Mouse (Mus musculus) ES-E14 (cell line): ENCODE measurements around the gene Dync1li1. TPM values are rescaled to one million over a fixed set of nuclear protein-coding genes. Genes with fewer than 3 reads are reported as not detected.

Source experiments
- DNase-seq: peaks from one replicate; pipeline ENCODE4 v3.0.0-alpha.2; 2013; ENCODE audit warnings: low read depth, low spot score
- H3K27ac ChIP-seq: 2 replicates; pipeline ENCODE4 v1.5.1; 2012; ENCODE audit warnings: low read depth, mild to moderate bottlenecking, low read length, moderate library complexity, mixed read lengths; ENCODE audit not compliant: poor library complexity, insufficient read depth, severe bottlenecking
- H3K36me3 ChIP-seq: 2 replicates; pipeline ENCODE4 v1.6.1; 2012; ENCODE audit warnings: mild to moderate bottlenecking, low read length, moderate library complexity, mixed read lengths; ENCODE audit not compliant: control insufficient read depth, poor library complexity, insufficient read depth, severe bottlenecking
- H3K4me1 ChIP-seq, 2 experiments: fragments of 150-350 bp in 1 of 2; sonication (generic) in 1 of 2; 2 replicates each; pipeline ENCODE4 v1.6.1; 2012; ENCODE audit warnings: low read length in 2 of 2, mild to moderate bottlenecking in 1 of 2, mixed read lengths in 1 of 2; ENCODE audit not compliant: control insufficient read depth in 2 of 2, insufficient read depth in 2 of 2, poor library complexity in 1 of 2
- H3K4me3 ChIP-seq, 2 experiments: fragments of 150-350 bp in 1 of 2; sonication (generic) in 1 of 2; 2 replicates each; pipeline ENCODE4 v1.5.1; 2012; ENCODE audit warnings: low read length in 2 of 2, low read depth in 1 of 2, mild to moderate bottlenecking in 1 of 2, mixed read lengths in 1 of 2; ENCODE audit not compliant: insufficient read depth in 1 of 2, poor library complexity in 1 of 2, severe bottlenecking in 1 of 2
- H3K9ac ChIP-seq: 2 replicates; pipeline ENCODE4 v1.6.1; 2012; ENCODE audit warnings: low read depth, mild to moderate bottlenecking, low read length, mixed read lengths; ENCODE audit not compliant: poor library complexity, insufficient read depth, severe bottlenecking
- H3K9me3 ChIP-seq: fragments of 150-350 bp; sonication (generic); 2 replicates; pipeline ENCODE4 v1.6.1; 2012; ENCODE audit warnings: low read depth, mild to moderate bottlenecking, low read length; ENCODE audit not compliant: control insufficient read depth, insufficient read depth
- CHD2 ChIP-seq: IDR thresholded peaks from 2 replicates; pipeline ENCODE4 v1.6.1; 2014; ENCODE audit warnings: mild to moderate bottlenecking, low read depth, low read length, inconsistent platforms
- HCFC1 ChIP-seq: IDR thresholded peaks from 2 replicates; pipeline ENCODE4 v1.6.1; 2012; ENCODE audit warnings: low read length, inconsistent platforms, borderline replicate concordance; ENCODE audit not compliant: insufficient read depth
- MAFK ChIP-seq: IDR thresholded peaks from 2 replicates; pipeline ENCODE4 v1.6.1; 2014; ENCODE audit warnings: mild to moderate bottlenecking, low read depth, low read length, inconsistent platforms; ENCODE audit not compliant: insufficient read depth
- ZC3H11A ChIP-seq: IDR thresholded peaks from 2 replicates; pipeline ENCODE4 v1.6.1; 2012; ENCODE audit warnings: low read depth, mild to moderate bottlenecking, inconsistent platforms, low read length, borderline replicate concordance
- ZNF384 ChIP-seq: IDR thresholded peaks from 2 replicates; pipeline ENCODE4 v1.6.1; 2012; ENCODE audit warnings: low read depth, low read length, inconsistent platforms
- in situ Hi-C, 2 experiments: fragments of 600-800 bp; cut with MboI; formaldehyde crosslinking; loops; one replicate each; pipeline ENCODE4 v1.15.1; 2025; ENCODE audit warnings: low sequenced_read_pairs in 2 of 2, inconsistent platforms in 1 of 2; ENCODE audit not compliant: unreplicated experiment in 2 of 2
- total RNA-seq: library from RNA; depleted of rRNA; stranded (reverse); fragments of 300-350 nt; gene quantifications from 2 replicates; pipeline ENCODE4 v1.2.3, GENCODE M21; 2012

Gene Dync1li1
- total RNA-seq, 1 experiment: 63.8 TPM

DNA sequence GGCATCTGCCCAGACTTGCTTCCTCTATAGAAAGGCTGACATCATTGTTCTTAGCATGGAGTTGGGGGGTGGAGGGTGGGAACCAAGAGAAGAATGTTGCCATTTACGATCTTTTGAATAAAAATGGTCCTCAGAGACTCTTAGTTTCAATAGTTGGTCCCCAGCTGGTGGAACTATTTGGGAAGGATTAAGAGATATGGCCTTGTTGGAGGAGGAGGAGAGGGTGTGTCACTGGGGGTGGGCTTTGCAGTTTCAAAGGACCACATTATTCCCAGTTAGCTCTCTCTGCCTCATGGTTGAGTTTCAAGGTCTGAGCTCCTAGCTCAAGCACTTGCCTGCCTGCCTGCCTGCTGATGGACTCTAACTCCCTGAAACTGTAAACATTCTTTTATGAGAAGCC is 16.6 kb upstream of the Dync1li1 start:
- TF ChIP-seq ZNF384: no peak
- TF ChIP-seq HCFC1: no peak
- TF ChIP-seq MAFK: no peak
- TF ChIP-seq CHD2: no peak
- TF ChIP-seq ZC3H11A: no peak
- in situ Hi-C loops: no loop called here
- Histone ChIP-seq H3K4me3 (no peak overlapping the region), H3K9me3 (no peaks in the 10 kb centered on the region), H3K9ac (no peak overlapping the region), H3K36me3 (no peaks in the 10 kb centered on the region), H3K4me1 (peaks cover 3 to 20% of the 10 kb centered on the region in 2 experiments; a peak in 3 of 4 replicates), H3K27ac (no peak overlapping the region)
- DNase-seq: no peak

DNA sequence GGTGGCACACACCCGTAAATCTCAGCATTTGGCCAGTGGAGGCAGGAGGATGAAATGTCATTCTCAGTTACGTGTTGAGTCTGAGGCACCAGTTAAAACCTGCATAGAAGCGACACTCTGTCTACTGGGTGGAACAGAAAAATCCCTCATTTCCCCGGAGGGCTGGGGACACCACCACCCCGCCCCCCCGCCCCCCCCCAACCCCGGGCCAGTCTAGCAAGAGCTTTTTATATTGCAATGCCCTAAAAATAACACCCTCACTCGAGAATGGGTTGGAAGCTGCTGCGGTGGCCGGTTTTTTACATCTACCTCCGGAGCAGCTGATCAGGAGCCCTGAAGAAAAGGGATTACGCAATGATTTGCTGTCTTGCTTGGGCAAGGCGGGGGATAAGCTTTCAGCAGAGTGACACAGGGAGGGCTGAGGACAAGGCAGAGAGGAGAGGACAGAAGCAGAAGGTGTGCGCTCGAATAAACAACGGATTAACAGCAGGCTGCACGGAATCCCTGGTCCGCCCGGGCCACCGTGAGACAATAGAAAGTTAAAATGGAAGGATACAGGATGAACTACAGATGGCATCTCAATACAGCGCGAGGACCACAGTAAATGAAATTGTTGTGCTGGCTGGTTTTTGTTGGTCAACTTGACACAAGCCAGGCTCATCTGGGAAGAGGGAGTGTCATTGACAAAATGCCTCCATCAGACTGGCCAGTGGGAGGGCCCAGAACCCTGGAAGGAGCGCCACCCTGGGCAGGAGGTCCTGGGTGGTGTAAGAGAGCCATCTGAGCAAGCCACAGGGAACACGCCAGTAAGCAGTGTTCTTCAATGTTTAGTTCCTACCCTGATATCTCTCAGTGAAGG is 15.7 kb upstream of the Dync1li1 start:
- Histone ChIP-seq H3K4me1 (peaks cover 3 to 11% of the 10 kb centered on the region in 2 experiments; a peak in 2 of 4 replicates), H3K9ac (peak overlapping the region; percentile 40; the same call in 1 of the 2 replicates), H3K4me3 (peak overlapping the region; percentile 1 to 38; a peak in 2 of 4 replicates), H3K9me3 (no peaks in the 10 kb centered on the region), H3K36me3 (no peaks in the 10 kb centered on the region), H3K27ac (peak overlapping the region; percentile 0; the same call in 1 of the 2 replicates)
- in situ Hi-C loops: no loop called here
- no peak for TF ChIP-seq CHD2
- TF ChIP-seq ZC3H11A: no peak
- no peak for TF ChIP-seq ZNF384
- no peak for TF ChIP-seq HCFC1
- no peak for TF ChIP-seq MAFK
- no peak for DNase-seq

- H3K4me1 ChIP-seq: peaks cover 3 to 11% of the 10 kb centered on the region in 2 experiments; a peak in 2 of 4 replicates
- H3K9ac ChIP-seq: no peak overlapping the region
- no peak for DNase-seq
- TF ChIP-seq HCFC1 (no peak), MAFK (no peak), ZNF384 (no peak), ZC3H11A (no peak)
- no peak overlapping the region for H3K27ac ChIP-seq
- H3K9me3 ChIP-seq: no peaks in the 10 kb centered on the region
- in situ Hi-C loops: no loop called here
- no peaks in the 10 kb centered on the region for H3K36me3 ChIP-seq
- 0 out of 4 replicates have a peak overlapping the region, but pooled peaks of 1 of the 2 experiments have one; percentile 22 for H3K4me3 ChIP-seq
Measured at GRCm38 (mm10) chr9:114673626-114674025, 15.0 kb upstream of the Dync1li1 start.

GRCm38 (mm10) chr9:114678576-114678975 is 10.0 kb upstream of the Dync1li1 start:
- in situ Hi-C loops: no loop called here
- DNase-seq: no peak
- Histone ChIP-seq H3K36me3 (no peaks in the 10 kb centered on the region), H3K9ac (no peak overlapping the region), H3K4me3 (no peak overlapping the region), H3K27ac (no peak overlapping the region), H3K9me3 (no peaks in the 10 kb centered on the region), H3K4me1 (peaks cover under 1 to 3% of the 10 kb centered on the region in 2 experiments; a peak in 2 of 4 replicates)
- TF ChIP-seq ZC3H11A (no peak), HCFC1 (no peak), ZNF384 (no peak), MAFK (no peak), CHD2 (no peak)
